Mouse (Mus musculus): ENCODE measurements around the gene S100a4.

DNA sequence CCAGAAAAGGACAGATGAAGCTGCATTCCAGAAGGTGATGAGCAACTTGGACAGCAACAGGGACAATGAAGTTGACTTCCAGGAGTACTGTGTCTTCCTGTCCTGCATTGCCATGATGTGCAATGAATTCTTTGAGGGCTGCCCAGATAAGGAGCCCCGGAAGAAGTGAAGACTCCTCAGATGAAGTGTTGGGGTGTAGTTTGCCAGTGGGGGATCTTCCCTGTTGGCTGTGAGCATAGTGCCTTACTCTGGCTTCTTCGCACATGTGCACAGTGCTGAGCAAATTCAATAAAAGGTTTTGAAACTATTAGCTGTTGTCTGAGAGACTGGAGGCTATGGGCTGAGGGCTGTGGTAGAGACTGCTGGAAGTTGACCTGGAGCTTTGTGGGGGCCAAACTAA is 2.2 kb downstream of the S100a4 start:
- TF ChIP-seq POLR2A (IDR thresholded peaks at IDR 0.05; ENCODE audit: low read depth, low read length) (no peak), CTCF (IDR thresholded peaks at IDR 0.05; ENCODE audit: extremely low read depth, insufficient read length, insufficient replicate concordance, low read depth, low read length) (no peak)

Measured in small intestine, adult 2 months (tissue).